Mouse (Mus musculus) left cerebral cortex, adult 2 months (tissue): ENCODE measurements around the gene Fam234a. TPM values are rescaled to one million over a fixed set of nuclear protein-coding genes. Genes with fewer than 3 reads are reported as not detected.

Experiments
- DNase-seq, 2 experiments: peaks; one replicate each; pipeline ENCODE4 v3.0.0; 2021 to 2022; ENCODE audit warnings: low spot score in 2 of 2, mixed read lengths in 1 of 2; ENCODE audit errors: extremely low spot score in 1 of 2
- H3K27ac ChIP-seq: fragments of 200-600 bp; 2 replicates; pipeline ENCODE4 v1.8.1; 2022
- H3K4me3 ChIP-seq: fragments of 200-600 bp; 2 replicates; pipeline ENCODE4 v1.8.1; 2022
- CTCF ChIP-seq: fragments of 200-600 bp; IDR thresholded peaks from 2 replicates; pipeline ENCODE4 v1.8.1; 2022; ENCODE audit warnings: antibody characterized with exemption, mild to moderate bottlenecking, moderate library complexity
- intact Hi-C: fragments of 180-260 bp; cut with DNase I; formaldehyde crosslinking; loops from one replicate; pipeline ENCODE4 v1.15.1; 2025
- total RNA-seq, 2 experiments: library from RNA; stranded (reverse); gene quantifications; 2 replicates each; pipeline ENCODE4 v1.2.3; 2021

Gene Fam234a
- total RNA-seq, 2 experiments from 2014 or later = 18.9 to 19.2 TPM

- Histone ChIP-seq H3K4me3 (peak within 1 kb of the TSS; percentile 92), H3K27ac (peak within 1 kb of the TSS; percentile 96)
- intact Hi-C loops = no loop called here
- DNase-seq = peak; percentile 93 to 95
- no peak; the same call in 1 of the 2 replicates for TF ChIP-seq CTCF
Observed at GRCm38 (mm10) chr17:26252539-26253251, 8.7 kb upstream of the Fam234a start, which contains the start of gene Luc7l. Luc7l (plus strand) TSS chr17:26252896.

- intact Hi-C loops = no loop called here
- no peak for TF ChIP-seq CTCF
- Histone ChIP-seq H3K4me3 (peak overlapping the region; percentile 92), H3K27ac (peak overlapping the region; percentile 96)
- no peak for DNase-seq
Observed at GRCm38 (mm10) chr17:26251886-26252538, 8.0 kb upstream of the Fam234a start.

DNA sequence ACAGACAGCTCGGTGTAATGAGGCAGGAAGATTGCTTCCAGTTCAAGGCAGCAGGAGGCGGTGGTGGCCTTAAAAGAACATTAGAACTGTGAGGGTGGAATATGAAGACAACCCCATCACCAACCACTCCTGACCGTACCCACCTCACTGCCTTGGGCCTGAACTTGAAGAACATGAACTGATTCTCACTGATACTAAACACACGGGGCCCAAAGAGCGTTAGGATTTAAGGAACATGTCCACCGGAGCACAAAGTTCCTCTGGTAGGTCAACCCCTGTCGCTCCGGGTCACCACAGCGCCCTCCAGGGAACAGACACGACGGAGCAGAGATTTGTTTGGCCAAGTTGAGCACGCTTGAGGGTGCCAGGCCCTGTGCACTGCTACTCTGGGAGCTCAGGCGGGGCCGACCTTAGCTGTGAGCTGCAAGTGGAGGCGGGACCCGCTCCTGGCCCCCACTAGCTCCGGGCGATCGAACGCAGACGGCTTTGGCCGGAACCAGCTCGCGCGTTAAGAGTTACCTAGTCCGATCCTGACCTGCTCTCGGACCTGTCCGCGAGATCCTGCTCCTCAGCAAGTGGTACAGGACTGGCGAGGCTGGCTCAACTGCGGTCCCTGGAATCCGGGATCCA is 456 bp downstream of the Fam234a start:
- peak; percentile 33 for TF ChIP-seq CTCF
- Histone ChIP-seq H3K27ac (peak overlapping the region; percentile 87), H3K4me3 (peak overlapping the region; percentile 81)
- DNase-seq = peak in 1 of 2 experiments; percentile 61
- intact Hi-C loops = loop anchor here (2.0 to 5.0 kb wide), 3 partner anchors 41 to 121 kb away; partner anchors contain the start of genes Axin1, Mrpl28 and Rgs11

- H3K27ac ChIP-seq = no peak overlapping the region
- H3K4me3 ChIP-seq = no peak overlapping the region
- intact Hi-C loops = loop anchor here (5.0 kb wide), 1 partner anchor 119 kb away; the partner anchor contains the start of gene Mrpl28
- DNase-seq = no peak
- no peak for TF ChIP-seq CTCF
Observed at GRCm38 (mm10) chr17:26240990-26241389, 3.1 kb downstream of the Fam234a start.

GRCm38 (mm10) chr17:26240120-26240790 is 3.8 kb downstream of the Fam234a start:
- intact Hi-C loops = loop anchor here (5.0 kb wide), 1 partner anchor 118 kb away; the partner anchor contains the start of gene Mrpl28
- no peak for TF ChIP-seq CTCF
- H3K27ac ChIP-seq = peak overlapping the region; percentile 57; the same call in 1 of the 2 replicates
- no peak overlapping the region for H3K4me3 ChIP-seq
- DNase-seq = no peak

DNA sequence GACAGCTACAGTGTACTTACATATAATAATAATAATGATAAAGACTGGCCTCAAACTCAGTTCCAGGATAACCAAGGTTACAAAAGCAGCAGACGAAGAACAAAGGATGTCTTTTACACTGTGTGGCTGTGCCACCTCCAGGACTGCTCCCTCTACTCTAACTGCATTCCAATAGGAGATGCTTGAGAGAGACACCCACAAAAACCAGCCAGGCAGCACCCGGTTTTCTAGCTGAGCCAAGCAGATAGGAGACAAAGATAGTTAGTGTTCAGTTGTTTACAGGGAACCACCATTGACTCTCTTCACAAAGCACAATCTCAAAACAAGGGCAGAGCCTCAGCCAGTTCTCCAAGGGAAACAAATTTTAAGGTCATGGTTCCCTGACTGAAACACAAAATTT is 4.5 kb downstream of the Fam234a start:
- intact Hi-C loops = no loop called here
- TF ChIP-seq CTCF = no peak
- no peak for DNase-seq
- Histone ChIP-seq H3K4me3 (no peak overlapping the region), H3K27ac (peak overlapping the region; percentile 57; the same call in 1 of the 2 replicates)

- Histone ChIP-seq H3K27ac (no peak overlapping the region), H3K4me3 (no peak overlapping the region)
- intact Hi-C loops = no loop called here
- TF ChIP-seq CTCF = no peak
- DNase-seq = no peak
Observed at GRCm38 (mm10) chr17:26237667-26238066, 6.4 kb downstream of the Fam234a start.

DNA sequence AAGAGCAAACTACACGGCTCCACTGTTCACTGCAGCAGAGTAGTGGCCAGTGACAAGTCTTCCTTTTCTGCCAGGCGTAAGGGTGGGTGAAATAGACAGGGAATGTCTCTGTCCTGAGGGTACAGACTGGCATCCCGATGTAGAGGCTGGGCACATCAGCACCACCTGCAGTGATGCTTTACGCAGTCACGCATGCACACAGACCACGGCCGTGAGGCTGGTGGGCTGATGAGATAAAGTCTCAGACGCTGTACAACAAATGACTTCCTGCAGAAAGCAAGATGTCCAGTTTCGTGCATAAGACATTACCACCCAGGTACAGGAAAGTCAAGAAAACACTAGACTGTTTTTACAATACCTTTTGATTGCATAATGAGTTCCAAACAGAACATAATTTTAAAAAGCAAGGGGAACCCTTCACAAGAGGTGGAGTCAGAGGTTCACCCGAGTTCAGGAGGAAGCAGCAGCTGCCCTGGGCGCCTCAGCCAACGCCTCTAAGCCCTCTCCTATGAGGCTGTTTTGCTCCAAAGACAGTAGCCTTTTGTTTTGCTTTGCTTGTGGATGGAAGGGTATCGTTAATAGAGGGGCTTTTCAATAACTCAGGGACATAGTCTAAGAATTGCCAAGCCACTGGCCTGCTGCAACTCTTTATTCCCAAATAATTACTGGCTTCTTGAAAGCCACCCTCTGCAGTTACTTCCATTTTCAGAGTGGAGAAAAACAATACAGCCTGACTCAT is 8.8 kb downstream of the Fam234a start:
- no peak for DNase-seq
- no peak overlapping the region for H3K4me3 ChIP-seq
- intact Hi-C loops = no loop called here
- H3K27ac ChIP-seq = peak overlapping the region; percentile 2
- no peak for TF ChIP-seq CTCF

GRCm38 (mm10) chr17:26234386-26234785 is 9.7 kb downstream of the Fam234a start:
- Histone ChIP-seq H3K27ac (no peak overlapping the region), H3K4me3 (no peak overlapping the region)
- no peak for TF ChIP-seq CTCF
- intact Hi-C loops = no loop called here
- no peak for DNase-seq

- no peak for DNase-seq
- intact Hi-C loops = no loop called here
- TF ChIP-seq CTCF = peak; percentile 16
- Histone ChIP-seq H3K4me3 (no peak overlapping the region), H3K27ac (no peak overlapping the region)
Observed at GRCm38 (mm10) chr17:26232863-26233262, 11.2 kb downstream of the Fam234a start.

GRCm38 (mm10) chr17:26231156-26231555 is 12.9 kb downstream of the Fam234a start:
- intact Hi-C loops = no loop called here
- Histone ChIP-seq H3K27ac (no peak overlapping the region), H3K4me3 (no peak overlapping the region)
- no peak for TF ChIP-seq CTCF
- DNase-seq = no peak
